Mouse (Mus musculus) forebrain, embryonic 14.5 days (tissue): ENCODE data around the gene Gm45015. TPM values are rescaled to one million over a fixed set of nuclear protein-coding genes. Genes with fewer than 3 reads are reported as not detected.

ENCODE experiments used
- ATAC-seq: fragments of 200-750 bp; cut with Nextera tagmentation; 2 replicates; pipeline ENCODE4 v1.8.0; 2017; ENCODE audit warnings: mild to moderate bottlenecking, moderate library complexity
- DNase-seq: peaks from one replicate; pipeline ENCODE4 v3.0.0-alpha.2; 2015; ENCODE audit warnings: low spot score
- H3K27ac ChIP-seq: fragments of 300-500 bp; sonication (generic); 2 replicates; pipeline ENCODE4 v1.5.1; 2014; ENCODE audit warnings: low read depth, mild to moderate bottlenecking, control low read depth, low read length, moderate library complexity
- H3K27me3 ChIP-seq: fragments of 300-500 bp; sonication (generic); replicated peaks from 2 replicates; pipeline ENCODE4 v1.6.1; 2014; ENCODE audit warnings: low read length, control low read depth, mixed read lengths; ENCODE audit not compliant: control insufficient read depth, insufficient read depth
- H3K36me3 ChIP-seq: fragments of 300-500 bp; sonication (generic); 2 replicates; pipeline ENCODE4 v1.6.1; 2014; ENCODE audit warnings: low read length, control low read depth; ENCODE audit not compliant: control insufficient read depth, insufficient read depth
- H3K4me1 ChIP-seq: fragments of 300-500 bp; sonication (generic); 2 replicates; pipeline ENCODE4 v1.6.1; 2014; ENCODE audit warnings: antibody characterized with exemption, low read length, control low read depth; ENCODE audit not compliant: control insufficient read depth, insufficient read depth
- H3K4me2 ChIP-seq: fragments of 300-500 bp; sonication (generic); 2 replicates; pipeline ENCODE4 v1.6.1; 2014; ENCODE audit warnings: mild to moderate bottlenecking, control low read depth, low read length
- H3K4me3 ChIP-seq: fragments of 300-500 bp; sonication (generic); 2 replicates; pipeline ENCODE4 v1.5.1; 2014; ENCODE audit warnings: low read depth, low read length, control low read depth
- H3K9ac ChIP-seq: fragments of 300-500 bp; sonication (generic); 2 replicates; pipeline ENCODE4 v1.6.1; 2014; ENCODE audit warnings: mild to moderate bottlenecking, low read length, control low read depth, moderate library complexity
- H3K9me3 ChIP-seq: fragments of 300-500 bp; sonication (generic); replicated peaks from 2 replicates; pipeline ENCODE4 v1.6.1; 2016; ENCODE audit warnings: low read length, control low read depth, mixed read lengths; ENCODE audit not compliant: control insufficient read depth
- WGBS: fragments of 180-500 bp; shearing (Covaris S2); extraction: QIAGEN DNeasy Blood & Tissue Kit; methylation state at CpG from one replicate; pipeline ENCODE4 v1.1.7; 2014; 5-methylcytosine and 5-hydroxymethylcytosine counted together
- polyA plus RNA-seq: library from polyadenylated mRNA; unstranded; fragments of >200 nt; fragmentation: Nextera tagmentation; extraction: Ambion mirVana; gene quantifications from 2 replicates; pipeline ENCODE4 v1.2.1, GENCODE M21; 2014

Gene Gm45015
- not detected in 2 replicates for polyA plus RNA-seq

- 90% methylated on average over 4 of the region's 4 CpGs for WGBS
- H3K4me1 ChIP-seq: no peaks in the 10 kb centered on the region
- no peak for DNase-seq
- H3K9me3 ChIP-seq: no peaks in the 10 kb centered on the region
- H3K9ac ChIP-seq: no peak within 1 kb of the TSS
- H3K4me3 ChIP-seq: no peak within 1 kb of the TSS
- H3K4me2 ChIP-seq: no peak within 1 kb of the TSS
- no peak for ATAC-seq
- H3K36me3 ChIP-seq: no peaks in the 10 kb centered on the region
- H3K27ac ChIP-seq: no peak within 1 kb of the TSS
- no peaks in the 10 kb centered on the region for H3K27me3 ChIP-seq
Observed at GRCm38 (mm10) chrX:73336740-73337139, at the start of gene Gm45015. TSS of gene Gm45015 (minus strand) at chrX:73336840.

DNA sequence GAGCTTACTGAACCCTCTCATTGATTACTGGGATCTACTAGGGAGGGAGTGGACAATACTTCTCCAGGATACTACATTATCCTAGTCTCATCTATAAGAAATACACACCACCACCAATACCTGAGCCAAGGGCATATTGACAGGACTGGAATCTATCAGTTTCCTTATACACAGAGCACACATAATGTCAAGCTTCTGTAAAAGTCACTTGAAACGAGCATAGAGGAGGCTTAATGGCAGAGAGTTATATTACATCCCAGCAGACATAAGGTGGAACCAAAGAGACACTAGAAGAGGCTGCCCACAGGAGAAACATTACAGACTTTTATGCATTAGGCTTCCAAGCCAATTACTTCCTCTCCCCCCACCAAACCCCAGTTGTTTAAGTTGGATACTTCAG lies 48.3 kb upstream of the Gm45015 start:
- Histone ChIP-seq H3K9me3 (no peaks in the 10 kb centered on the region), H3K36me3 (no peaks in the 10 kb centered on the region), H3K4me3 (no peak overlapping the region), H3K27me3 (no peaks in the 10 kb centered on the region), H3K4me2 (no peak overlapping the region), H3K9ac (no peak overlapping the region), H3K4me1 (no peaks in the 10 kb centered on the region), H3K27ac (peak overlapping the region; percentile 52; the same call in 1 of the 2 replicates)
- no peak for ATAC-seq
- no peak for DNase-seq
- WGBS: 23% methylated on average over 1 of the region's 1 CpGs

- no peaks in the 10 kb centered on the region for H3K36me3 ChIP-seq
- WGBS: 83% methylated on average over 6 of the region's 6 CpGs
- H3K27ac ChIP-seq: peak overlapping the region; percentile 52; the same call in 1 of the 2 replicates
Observed at GRCm38 (mm10) chrX:73384419-73384818, 47.8 kb upstream of the Gm45015 start.

DNA sequence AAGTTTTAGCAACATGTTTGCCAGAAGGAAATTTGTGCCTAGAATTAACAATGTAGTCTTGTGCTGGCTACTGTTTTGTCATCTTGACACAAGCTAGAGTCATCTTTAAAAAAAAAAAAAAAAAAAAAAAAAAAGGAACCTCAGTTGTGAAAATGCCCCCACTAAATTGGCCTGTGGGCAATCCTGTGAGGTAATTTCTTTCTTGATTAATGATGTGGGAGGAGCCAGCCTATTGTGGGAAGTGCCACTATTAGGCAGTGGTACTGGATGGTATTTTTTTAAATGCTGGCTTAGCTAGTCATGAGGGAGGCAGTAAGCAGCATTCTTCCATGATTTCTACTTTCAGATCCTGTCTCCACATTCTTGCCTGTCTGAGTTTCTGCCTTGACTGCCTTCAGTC lies 26.7 kb upstream of the Gm45015 start:
- no peaks in the 10 kb centered on the region for H3K36me3 ChIP-seq
- no peak overlapping the region for H3K9ac ChIP-seq
- no peaks in the 10 kb centered on the region for H3K27me3 ChIP-seq
- no peak for ATAC-seq
- H3K27ac ChIP-seq: no peak overlapping the region
- no peaks in the 10 kb centered on the region for H3K9me3 ChIP-seq
- no peak overlapping the region for H3K4me3 ChIP-seq
- no peak for DNase-seq
- H3K4me1 ChIP-seq: no peaks in the 10 kb centered on the region
- no peak overlapping the region for H3K4me2 ChIP-seq

More at GRCm38 (mm10) chrX:73384419-73384818, 47.8 kb upstream of the Gm45015 start:
- DNase-seq (peak; percentile 60), ATAC-seq (peak; percentile 66)
- Histone ChIP-seq H3K4me2 (no peak overlapping the region), H3K4me1 (no peaks in the 10 kb centered on the region), H3K9ac (no peak overlapping the region), H3K4me3 (no peak overlapping the region), H3K9me3 (no peaks in the 10 kb centered on the region), H3K27me3 (no peaks in the 10 kb centered on the region)

DNA sequence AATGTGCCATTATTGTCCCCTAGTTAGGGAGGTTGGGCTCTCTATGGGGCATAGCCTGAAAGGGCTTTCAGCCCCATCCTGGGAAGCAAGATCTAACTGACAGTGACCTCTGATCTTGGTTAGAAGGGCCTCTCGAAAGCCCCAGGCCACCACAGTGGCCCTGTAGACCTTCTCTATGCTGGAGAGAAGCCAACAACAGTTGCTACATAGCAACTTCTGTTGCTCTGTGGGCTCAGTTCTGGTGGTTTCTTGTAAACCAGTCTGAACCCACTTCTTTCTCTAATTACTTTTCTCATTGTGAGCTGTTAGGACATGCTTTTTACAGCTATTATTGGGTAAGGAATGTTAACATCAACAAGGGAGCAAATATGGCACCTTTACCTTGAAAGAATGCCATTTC lies 20.1 kb upstream of the Gm45015 start:
- Histone ChIP-seq H3K4me2 (no peak overlapping the region), H3K27ac (no peak overlapping the region), H3K9me3 (no peaks in the 10 kb centered on the region), H3K27me3 (no peaks in the 10 kb centered on the region), H3K9ac (no peak overlapping the region), H3K4me1 (no peaks in the 10 kb centered on the region), H3K36me3 (peaks cover 41% of the 10 kb centered on the region), H3K4me3 (no peak overlapping the region)
- DNase-seq (no peak), ATAC-seq (no peak)
- 65% methylated on average over 1 of the region's 1 CpGs for WGBS

DNA sequence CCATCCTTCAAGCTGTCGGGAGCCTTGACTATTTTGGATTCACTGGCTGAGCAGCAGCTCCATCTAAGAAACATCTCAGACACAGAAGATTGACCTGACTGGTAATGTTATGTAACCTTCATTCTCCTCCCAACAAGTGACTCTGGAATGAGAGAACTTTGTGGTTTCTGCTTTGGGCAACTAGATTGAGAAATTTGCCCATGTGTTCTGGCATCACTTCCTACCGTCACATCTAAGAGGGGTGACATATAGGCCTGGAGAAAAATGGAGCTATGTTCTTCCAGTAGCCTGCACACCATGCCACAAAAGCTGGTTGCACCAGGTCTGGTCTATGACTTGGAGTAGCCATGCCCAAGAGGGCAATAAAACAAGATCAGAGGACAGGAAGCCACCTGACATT lies 19.5 kb upstream of the Gm45015 start:
- Histone ChIP-seq H3K27ac (no peak overlapping the region), H3K9ac (no peak overlapping the region), H3K4me2 (no peak overlapping the region), H3K4me1 (no peaks in the 10 kb centered on the region), H3K27me3 (no peaks in the 10 kb centered on the region), H3K4me3 (no peak overlapping the region), H3K36me3 (peaks cover 46% of the 10 kb centered on the region), H3K9me3 (no peaks in the 10 kb centered on the region)
- WGBS: 87% methylated on average over 2 of the region's 2 CpGs
- no peak for DNase-seq
- no peak for ATAC-seq

DNA sequence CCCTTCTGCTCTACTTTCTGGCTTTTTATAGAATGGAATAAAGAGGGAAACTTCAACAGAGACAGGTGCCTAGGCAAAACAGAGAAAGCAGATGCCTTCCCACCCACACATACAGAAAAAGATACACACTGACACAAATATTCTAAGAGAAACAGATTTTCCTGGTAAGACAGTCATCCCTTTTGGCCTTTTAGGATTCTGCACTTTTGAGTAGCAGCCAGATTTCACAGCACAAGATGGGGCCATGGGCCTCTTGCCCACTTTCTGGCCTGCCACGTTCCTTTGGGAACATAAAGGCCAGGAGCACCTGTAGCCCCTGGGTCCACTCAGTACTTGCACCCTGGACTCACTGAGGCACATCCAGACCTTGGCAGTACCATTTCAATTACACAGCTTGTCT lies 7.7 kb upstream of the Gm45015 start:
- Histone ChIP-seq H3K9ac (no peak overlapping the region), H3K4me1 (no peaks in the 10 kb centered on the region; the same call in 1 of the 2 replicates), H3K27ac (no peak overlapping the region), H3K36me3 (no peaks in the 10 kb centered on the region), H3K27me3 (no peaks in the 10 kb centered on the region), H3K4me2 (no peak overlapping the region), H3K9me3 (no peaks in the 10 kb centered on the region), H3K4me3 (no peak overlapping the region)
- 62% methylated on average over 1 of the region's 1 CpGs for WGBS
- no peak for ATAC-seq
- no peak for DNase-seq

GRCm38 (mm10) chrX:73343802-73344201 lies 7.2 kb upstream of the Gm45015 start:
- Histone ChIP-seq H3K4me3 (peak overlapping the region; percentile 50; the same call in 1 of the 2 replicates), H3K27me3 (no peaks in the 10 kb centered on the region), H3K4me1 (no peaks in the 10 kb centered on the region; the same call in 1 of the 2 replicates), H3K4me2 (peak overlapping the region; percentile 56; the same call in 1 of the 2 replicates), H3K36me3 (no peaks in the 10 kb centered on the region), H3K9me3 (no peaks in the 10 kb centered on the region), H3K27ac (no peak overlapping the region), H3K9ac (no peak overlapping the region)
- DNase-seq: no peak
- no peak for ATAC-seq
- WGBS: 86% methylated on average over 1 of the region's 1 CpGs

GRCm38 (mm10) chrX:73342941-73343735 lies 6.5 kb upstream of the Gm45015 start:
- H3K27ac ChIP-seq: peak overlapping the region; percentile 44; the same call in 1 of the 2 replicates
- WGBS: 23% methylated on average over 15 of the region's 15 CpGs
- DNase-seq: no peak

More at GRCm38 (mm10) chrX:73342941-73343735, 6.5 kb upstream of the Gm45015 start:
- Histone ChIP-seq H3K4me1 (no peaks in the 10 kb centered on the region; the same call in 1 of the 2 replicates), H3K9me3 (no peaks in the 10 kb centered on the region), H3K4me3 (peak overlapping the region; percentile 50), H3K36me3 (no peaks in the 10 kb centered on the region), H3K27me3 (no peaks in the 10 kb centered on the region), H3K9ac (peak overlapping the region; percentile 76), H3K4me2 (peak overlapping the region; percentile 56)
- ATAC-seq: peak; percentile 63
